Mouse (Mus musculus) MEL (cell line): Measurements from ENCODE around the gene Dclk1.

Source experiments
- CTCF ChIP-seq, 3 experiments: IDR thresholded peaks in 2 of 3; conservative IDR thresholded peaks in 1 of 3; 2 replicates each; pipeline ENCODE4 v1.5.1; 2011 to 2012; ENCODE audit warnings: low read length in 3 of 3, low read depth in 2 of 3, mild to moderate bottlenecking in 2 of 3, improper control_type of control experiment in 1 of 3, inconsistent platforms in 1 of 3, mixed read lengths in 1 of 3, moderate library complexity in 1 of 3; ENCODE audit not compliant: control insufficient read depth in 1 of 3, insufficient read depth in 1 of 3, poor library complexity in 1 of 3, severe bottlenecking in 1 of 3
- EP300 ChIP-seq, 2 experiments: IDR thresholded peaks; 2 replicates each; pipeline ENCODE4 v1.6.1; 2011; ENCODE audit warnings: improper control_type of control experiment in 2 of 2, low read length in 2 of 2, low read depth in 1 of 2, mild to moderate bottlenecking in 1 of 2
- ETS1 ChIP-seq: IDR thresholded peaks from 2 replicates; pipeline ENCODE4 v1.6.1; 2012; ENCODE audit warnings: low read depth, mild to moderate bottlenecking, inconsistent platforms, low read length, improper control_type of control experiment, moderate library complexity
- HCFC1 ChIP-seq: IDR thresholded peaks from 2 replicates; pipeline ENCODE4 v1.6.1; 2012; ENCODE audit warnings: low read depth, mild to moderate bottlenecking, inconsistent platforms, low read length, improper control_type of control experiment, moderate library complexity
- JUND ChIP-seq: IDR thresholded peaks from 2 replicates; pipeline ENCODE4 v1.6.1; 2011; ENCODE audit warnings: low read depth, mild to moderate bottlenecking, improper control_type of control experiment, low read length
- MAFK ChIP-seq: IDR thresholded peaks from 2 replicates; pipeline ENCODE4 v1.6.1; 2011; ENCODE audit warnings: low read depth, mild to moderate bottlenecking, low read length, improper control_type of control experiment, borderline replicate concordance
- MAX ChIP-seq: IDR thresholded peaks from 2 replicates; pipeline ENCODE4 v1.6.1; 2011; ENCODE audit warnings: low read length, improper control_type of control experiment
- NRF1 ChIP-seq: IDR thresholded peaks from 2 replicates; pipeline ENCODE4 v1.6.1; 2014; ENCODE audit warnings: low read depth, mild to moderate bottlenecking, inconsistent platforms, low read length, improper control_type of control experiment, moderate library complexity; ENCODE audit not compliant: poor library complexity, insufficient read depth, severe bottlenecking
- POLR2A ChIP-seq, 2 experiments: IDR thresholded peaks; 2 replicates each; pipeline ENCODE4 v1.6.1; 2011 to 2012; ENCODE audit warnings: low read length in 2 of 2, mild to moderate bottlenecking in 2 of 2, control low read depth in 1 of 2, improper control_type of control experiment in 1 of 2, low read depth in 1 of 2, moderate library complexity in 1 of 2; ENCODE audit not compliant: control insufficient read depth in 1 of 2, insufficient read depth in 1 of 2, poor library complexity in 1 of 2
- RAD21 ChIP-seq: IDR thresholded peaks from 2 replicates; pipeline ENCODE4 v1.6.1; 2011; ENCODE audit warnings: mild to moderate bottlenecking, low read depth, low read length, improper control_type of control experiment
- SMC3 ChIP-seq: IDR thresholded peaks from 2 replicates; pipeline ENCODE4 v1.6.1; 2011; ENCODE audit warnings: low read depth, low read length, improper control_type of control experiment
- UBTF ChIP-seq: IDR thresholded peaks from 2 replicates; pipeline ENCODE4 v1.6.1; 2012; ENCODE audit warnings: low read depth, mild to moderate bottlenecking, inconsistent platforms, low read length, improper control_type of control experiment, moderate library complexity, borderline replicate concordance; ENCODE audit not compliant: insufficient read depth
- ZKSCAN1 ChIP-seq: IDR thresholded peaks from 2 replicates; pipeline ENCODE4 v1.6.1; 2012; ENCODE audit warnings: low read depth, mild to moderate bottlenecking, inconsistent platforms, low read length, improper control_type of control experiment, moderate library complexity

GRCm38 (mm10) chr3:55415527-55415950, 173.4 kb downstream of the Dclk1 start:
- no peak for TF ChIP-seq POLR2A (IDR thresholded peaks at IDR 0.05; ENCODE audit: control insufficient read depth in 1 of 2, insufficient read depth in 1 of 2, low read depth in 1 of 2, low read length in 2 of 2, poor library complexity in 1 of 2)
- TF ChIP-seq CTCF (IDR thresholded peaks at IDR 0.05 in 2 of 3, conservative IDR thresholded peaks at IDR 0.05 in 1 of 3; ENCODE audit: control insufficient read depth in 1 of 3, insufficient read depth in 1 of 3, low read depth in 2 of 3, low read length in 3 of 3, poor library complexity in 1 of 3, severe bottlenecking in 1 of 3): no peak
- no peak for TF ChIP-seq ETS1
- no peak for TF ChIP-seq UBTF
- TF ChIP-seq HCFC1: no peak
- no peak for TF ChIP-seq RAD21
- TF ChIP-seq MAX: no peak
- TF ChIP-seq NRF1: no peak
- TF ChIP-seq SMC3: no peak
- TF ChIP-seq MAFK: no peak
- TF ChIP-seq EP300 (IDR thresholded peaks at IDR 0.05; ENCODE audit: low read depth in 1 of 2, low read length in 2 of 2): no peak
- no peak for TF ChIP-seq ZKSCAN1
- TF ChIP-seq JUND: no peak
